16 mouse cellular contexts compared by ENCODE assay signal in genomic region chr9:86336361-86336760, GRCm38 (mm10).
DNase-seq lines count a peak whose midpoint lies in the region; ATAC-seq lines count a peak whose summit lies in the region.
"Had no signal": no experiment of that assay in that cellular context is flagged by ENCODE, and none has a peak within 500 bp of the region (broad histone marks: within the 10 kb centered on the region; RNA-seq: fewer than 3 reads in every experiment).

No protein-coding gene starts in this region.

- no peaks in the 10 kb centered on the region for H3K27me3 ChIP-seq in kidney, embryonic 16.5 days (ENCODE audit: insufficient read depth, low read length)
- no peaks in the 10 kb centered on the region for H3K27me3 ChIP-seq in intestine, embryonic 15.5 days (replicated peaks)
- H3K27me3 ChIP-seq: embryonic facial prominence, embryonic 12.5 days; forebrain, embryonic 15.5 days had no signal

- H3K4me3 ChIP-seq in kidney, embryonic 16.5 days (ENCODE audit: low read length) = no peak overlapping the region
- no peak overlapping the region for H3K4me3 ChIP-seq in intestine, embryonic 15.5 days (replicated peaks)
- H3K4me3 ChIP-seq: embryonic facial prominence, embryonic 12.5 days; forebrain, embryonic 15.5 days had no signal

- H3K9me3 ChIP-seq in kidney, embryonic 16.5 days (ENCODE audit: low read length) = no peaks in the 10 kb centered on the region
- H3K9me3 ChIP-seq in intestine, embryonic 15.5 days = no peaks in the 10 kb centered on the region
- H3K9me3 ChIP-seq: embryonic facial prominence, embryonic 12.5 days; forebrain, embryonic 15.5 days had no signal

- no peak overlapping the region for H3K4me2 ChIP-seq in kidney, embryonic 16.5 days (replicated peaks; ENCODE audit: low read depth, low read length)
- H3K4me2 ChIP-seq in intestine, embryonic 15.5 days (replicated peaks) = no peak overlapping the region
- H3K4me2 ChIP-seq: embryonic facial prominence, embryonic 12.5 days; forebrain, embryonic 15.5 days; hindbrain, embryonic 14.5 days had no signal

- ATAC-seq in kidney, embryonic 16.5 days (ENCODE audit: low FRiP score, low TSS enrichment) = peak; percentile 84; the same call in 1 of the 2 replicates
- ATAC-seq in intestine, embryonic 15.5 days = peak; percentile 80

- H3K9ac ChIP-seq in kidney, embryonic 16.5 days (replicated peaks; ENCODE audit: low read length) = no peak overlapping the region
- no peak overlapping the region for H3K9ac ChIP-seq in intestine, embryonic 15.5 days
- H3K9ac ChIP-seq: embryonic facial prominence, embryonic 12.5 days; forebrain, embryonic 15.5 days; hindbrain, embryonic 14.5 days had no signal

- DNase-seq in adrenal gland, postnatal 14 days = peak; percentile 10
- DNase-seq in adrenal gland, postnatal 25 days = no peak
- no peak for DNase-seq in kidney, postnatal 10 days
- DNase-seq in 3T3-L1 (ENCODE audit: low read depth, low spot score) = peak; percentile 11
- DNase-seq in natural killer cell, adult 2 months (ENCODE audit: low spot score in 2 of 2) = no peak
- DNase-seq: cerebellum, adult 11-12 months; cerebellum, adult 9-10 months; cerebellum, postnatal 25 days; gastrocnemius, postnatal 36 days; heart, adult 11 months; heart, postnatal 10 days had no signal

- H3K4me1 ChIP-seq in kidney, embryonic 16.5 days (ENCODE audit: insufficient read depth, low read length) = peaks cover 11% of the 10 kb centered on the region; the same call in 1 of the 2 replicates
- no peaks in the 10 kb centered on the region for H3K4me1 ChIP-seq in intestine, embryonic 15.5 days (replicated peaks)

- 48% methylated on average over 3 of the region's 3 CpGs for WGBS in kidney, embryonic 16.5 days
- WGBS in intestine, embryonic 15.5 days = 51% methylated on average over 3 of the region's 3 CpGs

- H3K27ac ChIP-seq in kidney, embryonic 16.5 days (ENCODE audit: low read length) = 0 out of 2 replicates have a peak overlapping the region, but pooled peaks have one; percentile 29
- H3K27ac ChIP-seq in intestine, embryonic 15.5 days = no peak overlapping the region
- H3K27ac ChIP-seq: embryonic facial prominence, embryonic 12.5 days; forebrain, embryonic 15.5 days; hindbrain, embryonic 14.5 days had no signal

- no peaks in the 10 kb centered on the region for H3K36me3 ChIP-seq in kidney, embryonic 16.5 days (ENCODE audit: insufficient read depth, low read length)
- no peaks in the 10 kb centered on the region for H3K36me3 ChIP-seq in intestine, embryonic 15.5 days
- H3K36me3 ChIP-seq: embryonic facial prominence, embryonic 12.5 days; forebrain, embryonic 15.5 days had no signal

Comparison
In these comparisons a context has a peak if more than half of its experiments do, and no peak if none do; other contexts are left out.
1. DNase-seq: peak in adrenal gland, postnatal 14 days (single experiment) and 3T3-L1 (single experiment); none in adrenal gland, postnatal 25 days (single experiment), kidney, postnatal 10 days (single experiment) and natural killer cell, adult 2 months (0 of 2).